Mouse (Mus musculus) E14TG2a.4 (cell line): ENCODE data around the gene Ybx2.

Experiments
- CTCF ChIP-seq: conservative IDR thresholded peaks from 2 replicates; pipeline ENCODE4 v1.5.1; 2014; ENCODE audit warnings: low read length
- NANOG ChIP-seq: IDR thresholded peaks from 2 replicates; pipeline ENCODE4 v1.6.1; 2014; ENCODE audit warnings: borderline replicate concordance, low read length, mixed read lengths
- POU5F1 ChIP-seq: IDR thresholded peaks from 2 replicates; pipeline ENCODE4 v1.6.1; 2014; ENCODE audit warnings: low read length, borderline replicate concordance

DNA sequence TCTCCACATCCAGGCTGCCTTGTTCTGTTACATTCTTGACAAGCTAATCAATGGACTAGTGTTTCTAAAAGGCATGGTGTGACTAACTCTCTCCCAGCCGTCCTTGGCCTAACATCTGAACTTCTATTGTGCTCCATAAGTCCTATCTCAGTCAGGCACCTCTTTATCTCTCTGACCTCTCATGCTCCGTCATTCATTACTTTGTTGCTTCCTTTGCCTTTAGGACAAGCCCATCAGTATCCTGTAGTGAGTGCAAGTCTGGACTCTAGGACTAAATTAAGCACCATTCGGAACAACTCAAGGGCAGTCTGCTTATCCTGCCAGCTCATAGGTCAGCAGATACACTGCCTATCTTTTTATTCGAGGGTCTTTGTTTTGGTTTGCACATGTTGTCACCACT, 40.7 kb downstream of the Ybx2 start:
- no peak for TF ChIP-seq CTCF
- no peak for TF ChIP-seq NANOG
- no peak for TF ChIP-seq POU5F1
